Mouse (Mus musculus): ENCODE measurements around the gene Armc7. TPM values are rescaled to one million over a fixed set of nuclear protein-coding genes. Genes with fewer than 3 reads are reported as not detected.
"Not testable (repeated sequence)": the region's sequence is repeated elsewhere in the genome, so short reads cannot be mapped to it uniquely, and the experiment has no call there.

The Armc7 gene
- total RNA-seq, 2 experiments from 2014 or later: 2.6 to 5.1 TPM

- ATAC-seq (replicated peaks; ENCODE audit: poor library complexity, severe bottlenecking): no peak
These were observed 22.2 kb upstream of the Armc7 start for GRCm38 (mm10) chr11:115453306-115453705.

GRCm38 (mm10) chr11:115454822-115455221, 20.6 kb upstream of the Armc7 start:
- not testable (repeated sequence) for ATAC-seq (replicated peaks; ENCODE audit: poor library complexity, severe bottlenecking)

GRCm38 (mm10) chr11:115455619-115456018, 19.8 kb upstream of the Armc7 start:
- ATAC-seq (replicated peaks; ENCODE audit: poor library complexity, severe bottlenecking): no peak

GRCm38 (mm10) chr11:115456182-115456581, 19.3 kb upstream of the Armc7 start:
- no peak for ATAC-seq (replicated peaks; ENCODE audit: poor library complexity, severe bottlenecking)

GRCm38 (mm10) chr11:115457405-115457804, 18.1 kb upstream of the Armc7 start:
- ATAC-seq (replicated peaks; ENCODE audit: poor library complexity, severe bottlenecking): no peak

- ATAC-seq (replicated peaks; ENCODE audit: poor library complexity, severe bottlenecking): no peak
These were observed 14.5 kb upstream of the Armc7 start for GRCm38 (mm10) chr11:115460976-115461375.

- no peak for ATAC-seq (replicated peaks; ENCODE audit: poor library complexity, severe bottlenecking)
These were observed 13.6 kb upstream of the Armc7 start for GRCm38 (mm10) chr11:115461846-115462242.

GRCm38 (mm10) chr11:115462243-115462891, 13.1 kb upstream of the Armc7 start, which contains the start of gene Slc16a5:
Gene Slc16a5, plus strand, starts transcription at chr11:115462474.
- ATAC-seq (replicated peaks; ENCODE audit: poor library complexity, severe bottlenecking): no peak

GRCm38 (mm10) chr11:115463397-115463796, 12.1 kb upstream of the Armc7 start:
- no peak for ATAC-seq (replicated peaks; ENCODE audit: poor library complexity, severe bottlenecking)

- no peak for ATAC-seq (replicated peaks; ENCODE audit: poor library complexity, severe bottlenecking)
These were observed 10.6 kb upstream of the Armc7 start for GRCm38 (mm10) chr11:115464851-115465250.

- no peak for ATAC-seq (replicated peaks; ENCODE audit: poor library complexity, severe bottlenecking)
These were observed 8.2 kb upstream of the Armc7 start for GRCm38 (mm10) chr11:115467217-115467618.

- ATAC-seq (replicated peaks; ENCODE audit: poor library complexity, severe bottlenecking): no peak
These were observed 3.3 kb upstream of the Armc7 start for GRCm38 (mm10) chr11:115472183-115472582.

- peak; percentile 65 for ATAC-seq (replicated peaks; ENCODE audit: poor library complexity, severe bottlenecking)
These were observed 1.7 kb upstream of the Armc7 start for GRCm38 (mm10) chr11:115473626-115474275.

- ATAC-seq (replicated peaks; ENCODE audit: poor library complexity, severe bottlenecking): 0 out of 2 replicates have a peak, but pooled peaks have one; percentile 3
These were observed 331 bp downstream of the Armc7 start for GRCm38 (mm10) chr11:115475758-115476237.

- not testable (repeated sequence) for ATAC-seq (replicated peaks; ENCODE audit: poor library complexity, severe bottlenecking)
These were observed 1.2 kb downstream of the Armc7 start for GRCm38 (mm10) chr11:115476630-115477029.

- ATAC-seq (replicated peaks; ENCODE audit: poor library complexity, severe bottlenecking): peak; percentile 47
These were observed 1.9 kb downstream of the Armc7 start for GRCm38 (mm10) chr11:115477388-115477787.

GRCm38 (mm10) chr11:115478296-115478938, 3.0 kb downstream of the Armc7 start:
- ATAC-seq (replicated peaks; ENCODE audit: poor library complexity, severe bottlenecking): no peak

GRCm38 (mm10) chr11:115481553-115482259, 6.2 kb downstream of the Armc7 start:
- ATAC-seq (replicated peaks; ENCODE audit: poor library complexity, severe bottlenecking): no peak

- ATAC-seq (replicated peaks; ENCODE audit: poor library complexity, severe bottlenecking): no peak
These were observed 7.8 kb downstream of the Armc7 start for GRCm38 (mm10) chr11:115483278-115483677.

GRCm38 (mm10) chr11:115483726-115484125, 8.3 kb downstream of the Armc7 start:
- ATAC-seq (replicated peaks; ENCODE audit: poor library complexity, severe bottlenecking): peak; percentile 42; the same call in 1 of the 2 replicates

- ATAC-seq (replicated peaks; ENCODE audit: poor library complexity, severe bottlenecking): no peak
These were observed 9.7 kb downstream of the Armc7 start for GRCm38 (mm10) chr11:115485155-115485554.

Measured in granulocyte monocyte progenitor cell, adult 5-6 weeks (primary cell).